Mouse (Mus musculus) brain, embryonic 14.5 days (tissue): ENCODE measurements around the gene Cep131.

ENCODE experiments used
- CTCF ChIP-seq: fragments of 200-500 bp; IDR thresholded peaks from 2 replicates; pipeline ENCODE4 v1.5.1; 2012; ENCODE audit warnings: inconsistent platforms, mild to moderate bottlenecking, moderate library complexity, borderline replicate concordance; ENCODE audit not compliant: insufficient read depth, insufficient read length; ENCODE audit errors: extremely low read depth
- POLR2A ChIP-seq: fragments of 200-500 bp; IDR thresholded peaks from 2 replicates; pipeline ENCODE4 v1.6.1; 2012; ENCODE audit warnings: mild to moderate bottlenecking, inconsistent platforms, borderline replicate concordance; ENCODE audit not compliant: poor library complexity, insufficient read depth, insufficient read length, severe bottlenecking; ENCODE audit errors: extremely low read depth

DNA sequence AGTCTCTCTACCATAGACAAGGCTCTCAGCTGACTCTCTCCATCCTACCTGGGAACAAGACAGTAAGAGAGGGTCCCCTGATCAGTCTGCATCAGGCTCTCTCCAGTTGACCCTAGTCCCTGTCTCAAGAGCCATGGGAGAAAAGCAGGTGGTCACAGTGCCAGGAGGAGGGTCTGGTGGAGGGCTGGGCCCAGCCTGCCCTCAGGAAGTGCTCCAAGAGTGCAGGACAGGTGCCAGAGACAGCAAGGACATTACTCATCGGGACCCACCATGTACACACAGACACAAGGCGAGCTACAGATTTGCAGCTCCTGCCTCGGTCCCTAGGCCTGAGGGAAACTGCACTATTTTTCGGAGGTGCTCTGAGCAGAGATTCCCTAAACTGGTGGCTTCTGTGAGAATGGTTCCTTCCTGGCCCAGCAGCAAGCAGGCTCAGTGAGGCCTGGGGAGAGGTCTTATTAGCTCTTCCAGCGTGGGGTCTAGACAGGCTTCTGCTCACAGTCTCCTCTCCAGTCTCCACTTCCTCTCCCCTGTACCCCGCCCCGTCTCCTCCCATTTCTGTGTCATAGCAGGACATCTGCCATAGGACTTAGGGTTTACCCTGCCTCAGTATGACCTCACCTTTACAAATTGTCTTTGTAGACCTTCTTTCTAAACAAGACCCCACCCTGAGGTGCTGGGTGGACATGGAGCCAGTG lies 44.3 kb downstream of the Cep131 start:
- TF ChIP-seq POLR2A (no peak), CTCF (no peak)
